Mouse (Mus musculus): ENCODE measurements at regions not wholly inside any gene's neighbourhood (a gene's known extent, or its start where the extent isn't known, plus 50 kb on each side); places are given as distances from the start of the nearest gene placed in this dataset.

DNA sequence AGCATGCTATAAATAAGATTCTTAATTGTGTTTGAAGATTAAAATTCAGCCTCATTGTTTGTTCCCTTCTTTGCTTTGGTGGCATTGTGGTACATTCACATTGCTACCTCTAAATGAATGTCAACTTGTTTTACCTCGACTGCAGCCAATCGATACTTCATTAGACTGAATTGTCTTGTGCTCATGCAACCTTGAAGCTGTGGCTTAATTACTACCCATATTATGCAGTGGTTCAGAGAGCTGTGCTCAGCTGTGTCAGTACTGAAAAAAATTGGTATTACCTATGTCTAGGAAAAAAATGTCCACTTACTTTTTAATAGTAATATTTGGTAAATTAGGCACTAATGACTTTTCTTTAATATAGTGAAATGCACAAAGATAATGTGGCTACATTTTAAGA, 1523.6 kb upstream of the Gm8797 start:
- POLR2A ChIA-PET: no interaction called here
- DNase-seq (ENCODE audit: low read depth, low spot score) (no peak), ATAC-seq (no peak)
- in situ Hi-C loops (cut with MboI; ENCODE audit: low pct_unique_long_range_greater_than_20kb): no loop called here
- no peak for TF ChIP-seq CTCF (IDR thresholded peaks at IDR 0.05)
- CTCF ChIA-PET: no interaction called here
- no peaks in the 10 kb centered on the region for H3K27me3 ChIP-seq

DNA sequence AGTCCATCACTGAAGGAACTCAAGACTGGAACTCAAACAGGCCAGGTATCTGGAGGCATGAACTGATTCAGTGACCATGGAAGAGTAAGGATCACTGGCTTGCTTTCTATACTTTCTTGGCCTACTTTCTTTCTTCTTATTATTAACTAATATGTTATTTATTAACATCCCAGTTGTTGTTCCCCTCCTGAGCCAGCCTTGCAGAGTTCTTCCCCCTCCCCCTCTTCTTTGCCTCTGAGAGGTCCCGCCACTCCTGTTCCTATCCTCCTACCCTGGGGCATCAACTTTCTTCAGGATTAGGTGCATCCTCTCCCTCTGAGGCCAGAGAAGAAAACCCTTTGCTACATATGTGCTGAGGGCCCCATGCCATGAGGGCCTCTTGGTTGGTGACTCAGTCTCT, 1479.2 kb upstream of the Gm8797 start:
- ChIA-PET CTCF (interaction anchor here (0.6 kb wide), 1 partner anchor 479 kb away, joined by 3 read pairs; no protein-coding TSS in a partner anchor), POLR2A (no interaction called here)
- DNase-seq (ENCODE audit: low read depth, low spot score) (no peak), ATAC-seq (no peak)
- no peaks in the 10 kb centered on the region for H3K27me3 ChIP-seq
- no peak for TF ChIP-seq CTCF (IDR thresholded peaks at IDR 0.05)
- in situ Hi-C loops (cut with MboI; ENCODE audit: low pct_unique_long_range_greater_than_20kb): no loop called here

- CTCF ChIA-PET: interaction anchor here (1.2 kb wide), 1 partner anchor 10 kb away, joined by 3 read pairs; no protein-coding TSS in a partner anchor
- H3K27me3 ChIP-seq: no peaks in the 10 kb centered on the region
- no peak for ATAC-seq
- POLR2A ChIA-PET: no interaction called here
- no peak for TF ChIP-seq CTCF (IDR thresholded peaks at IDR 0.05)
- in situ Hi-C loops (cut with MboI; ENCODE audit: low pct_unique_long_range_greater_than_20kb): no loop called here
- DNase-seq (ENCODE audit: low read depth, low spot score): no peak
Measured at GRCm38 (mm10) chr3:4274607-4275006, 1476.0 kb upstream of the Gm8797 start.

DNA sequence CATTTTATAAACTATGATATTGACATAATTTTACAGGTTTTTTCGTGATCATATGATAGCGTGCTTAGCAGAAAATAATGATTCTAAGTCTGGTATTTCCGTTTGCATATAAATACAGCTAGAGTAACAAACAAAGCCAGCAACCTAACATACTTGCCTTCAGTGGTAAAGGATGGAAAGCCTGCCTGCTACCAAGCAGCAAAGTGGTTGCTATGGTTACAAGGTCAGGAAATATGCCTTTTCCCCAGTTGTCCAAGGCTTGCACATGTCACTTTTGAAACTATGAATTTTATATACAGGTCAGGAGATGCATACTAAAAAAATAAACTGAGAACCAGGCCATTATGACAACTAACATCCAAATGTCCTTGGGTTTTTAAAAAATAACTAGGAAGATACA, 1472.6 kb upstream of the Gm8797 start:
- CTCF ChIA-PET: interaction anchor here (0.7 kb wide), 1 partner anchor 12 kb away, joined by 3 read pairs; no protein-coding TSS in a partner anchor
- no peak for DNase-seq (ENCODE audit: low read depth, low spot score)

DNA sequence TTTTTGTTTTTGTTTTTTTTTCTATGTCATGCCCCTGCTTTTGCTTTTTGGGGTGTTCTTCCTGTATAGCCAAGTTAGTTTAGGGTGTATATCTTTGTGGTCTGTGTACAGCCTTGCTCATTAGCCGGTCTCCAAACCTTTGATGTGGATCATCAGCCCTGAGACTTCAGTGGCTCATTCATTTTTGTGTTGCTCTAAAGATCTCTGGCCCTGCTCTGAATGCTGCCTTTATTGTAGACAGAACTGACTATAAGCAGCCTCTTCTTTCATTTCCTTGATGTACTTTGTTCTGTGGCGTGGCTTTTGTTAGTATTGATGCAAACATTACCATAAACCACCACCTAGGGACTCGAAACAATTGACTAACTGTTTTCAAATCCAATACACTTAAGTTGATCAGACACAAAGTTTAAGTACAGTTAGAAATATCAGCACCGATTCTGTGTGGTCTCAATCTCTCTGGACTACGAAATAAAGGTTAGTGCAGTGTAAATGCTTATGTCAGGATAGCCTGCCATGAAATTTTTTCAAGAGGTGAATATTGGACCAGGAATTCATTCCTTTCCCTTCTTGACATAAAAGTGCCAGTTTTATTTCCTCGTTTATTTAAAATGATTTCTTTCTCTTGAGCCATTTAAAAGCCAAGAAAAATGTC, 1470.1 kb upstream of the Gm8797 start:
- ATAC-seq (no peak), DNase-seq (ENCODE audit: low read depth, low spot score) (no peak)
- TF ChIP-seq CTCF (IDR thresholded peaks at IDR 0.05): no peak
- ChIA-PET POLR2A (no interaction called here), CTCF (no interaction called here)
- in situ Hi-C loops (cut with MboI; ENCODE audit: low pct_unique_long_range_greater_than_20kb): no loop called here
- H3K27me3 ChIP-seq: no peaks in the 10 kb centered on the region

More for the DNA sequence above, 1472.6 kb upstream of the Gm8797 start:
- ATAC-seq: no peak
- H3K27me3 ChIP-seq: no peaks in the 10 kb centered on the region
- TF ChIP-seq CTCF (IDR thresholded peaks at IDR 0.05): no peak
- in situ Hi-C loops (cut with MboI; ENCODE audit: low pct_unique_long_range_greater_than_20kb): no loop called here
- POLR2A ChIA-PET: no interaction called here

GRCm38 (mm10) chr3:4281092-4281491, 1469.5 kb upstream of the Gm8797 start:
- ATAC-seq (no peak), DNase-seq (ENCODE audit: low read depth, low spot score) (no peak)
- no peaks in the 10 kb centered on the region for H3K27me3 ChIP-seq
- POLR2A ChIA-PET: no interaction called here
- CTCF ChIA-PET: no interaction called here
- TF ChIP-seq CTCF (IDR thresholded peaks at IDR 0.05): no peak
- in situ Hi-C loops (cut with MboI; ENCODE audit: low pct_unique_long_range_greater_than_20kb): no loop called here

GRCm38 (mm10) chr3:4287141-4287540, 1463.5 kb upstream of the Gm8797 start:
- POLR2A ChIA-PET: no interaction called here
- ATAC-seq (no peak), DNase-seq (ENCODE audit: low read depth, low spot score) (no peak)
- in situ Hi-C loops (cut with MboI; ENCODE audit: low pct_unique_long_range_greater_than_20kb): no loop called here
- TF ChIP-seq CTCF (IDR thresholded peaks at IDR 0.05): no peak
- no peaks in the 10 kb centered on the region for H3K27me3 ChIP-seq
- CTCF ChIA-PET: interaction anchor here (0.8 kb wide), 1 partner anchor 22 kb away, joined by 3 read pairs; no protein-coding TSS in a partner anchor

DNA sequence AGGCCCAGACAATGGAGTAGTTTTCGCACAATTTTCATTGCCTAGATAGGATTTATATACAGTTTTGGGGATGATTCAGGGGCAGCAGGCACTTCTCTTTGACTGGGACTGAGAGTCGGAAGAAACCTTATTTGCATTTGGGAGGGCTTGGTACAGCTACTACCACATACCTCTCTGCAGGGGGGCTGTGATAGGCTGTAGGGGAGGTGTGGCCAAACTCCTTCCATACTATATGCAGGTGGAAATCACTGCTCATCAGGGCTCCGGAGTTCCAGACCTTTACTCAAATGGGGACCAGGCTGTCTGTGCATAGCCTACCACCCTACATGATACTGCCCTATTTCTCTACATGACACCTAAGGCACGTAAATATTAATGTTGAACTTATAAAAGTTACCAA, 1414.2 kb upstream of the Gm8797 start:
- ChIA-PET CTCF (no interaction called here), POLR2A (no interaction called here)
- in situ Hi-C loops (cut with MboI; ENCODE audit: low pct_unique_long_range_greater_than_20kb): no loop called here
- no peak for TF ChIP-seq CTCF (IDR thresholded peaks at IDR 0.05)
- H3K27me3 ChIP-seq: no peaks in the 10 kb centered on the region
- ATAC-seq (no peak), DNase-seq (ENCODE audit: low read depth, low spot score) (no peak)

GRCm38 (mm10) chr3:4339153-4339552, 1411.5 kb upstream of the Gm8797 start:
- in situ Hi-C loops (cut with MboI; ENCODE audit: low pct_unique_long_range_greater_than_20kb): no loop called here
- ATAC-seq: no peak
- H3K27me3 ChIP-seq: no peaks in the 10 kb centered on the region
- TF ChIP-seq CTCF (IDR thresholded peaks at IDR 0.05): no peak
- POLR2A ChIA-PET: no interaction called here
- no peak for DNase-seq (ENCODE audit: low read depth, low spot score)
- CTCF ChIA-PET: no interaction called here
